Mouse (Mus musculus): ENCODE measurements at regions not wholly inside any gene's neighbourhood (a gene's known extent, or its start where the extent isn't known, plus 50 kb on each side); places are given as distances from the start of the nearest gene placed in this dataset.

GRCm38 (mm10) chr7:135961026-135961425, 244.9 kb upstream of the Mki67 start:
- Histone ChIP-seq H3K9me3 (replicated peaks) (no peaks in the 10 kb centered on the region), H3K27me3 (ENCODE audit: low read depth, poor library complexity, severe bottlenecking) (no peaks in the 10 kb centered on the region), H3K36me3 (no peaks in the 10 kb centered on the region), H3K4me3 (no peak overlapping the region), H3K4me1 (peaks cover 10% of the 10 kb centered on the region), H3K27ac (no peak overlapping the region)
- no peak for DNase-seq (ENCODE audit: low spot score)
- WGBS, result 93% methylated on average over 8 of the region's 8 CpGs

GRCm38 (mm10) chr7:135965528-135965927, 249.4 kb upstream of the Mki67 start:
- Histone ChIP-seq H3K27me3 (ENCODE audit: low read depth, poor library complexity, severe bottlenecking) (no peaks in the 10 kb centered on the region), H3K4me3 (no peak overlapping the region), H3K9me3 (replicated peaks) (no peaks in the 10 kb centered on the region), H3K36me3 (no peaks in the 10 kb centered on the region), H3K27ac (0 out of 2 replicates have a peak overlapping the region, but pooled peaks have one; percentile 3), H3K4me1 (peaks cover 8% of the 10 kb centered on the region; the same call in 1 of the 2 replicates)
- whole genome bisulfite sequencing, result 80% methylated on average over 6 of the region's 6 CpGs
- no peak for DNase-seq (ENCODE audit: low spot score)

- Histone ChIP-seq H3K4me3 (no peak overlapping the region), H3K36me3 (no peaks in the 10 kb centered on the region), H3K27me3 (ENCODE audit: low read depth, poor library complexity, severe bottlenecking) (no peaks in the 10 kb centered on the region), H3K4me1 (peaks cover 8% of the 10 kb centered on the region; the same call in 1 of the 2 replicates), H3K27ac (0 out of 2 replicates have a peak overlapping the region, but pooled peaks have one; percentile 3), H3K9me3 (replicated peaks) (no peaks in the 10 kb centered on the region)
- WGBS, result 65% methylated on average over 4 of the region's 4 CpGs
- DNase-seq (ENCODE audit: low spot score), result no peak
Observed at GRCm38 (mm10) chr7:135966231-135966630, 250.1 kb upstream of the Mki67 start.

GRCm38 (mm10) chr7:135968638-135969037, 252.5 kb upstream of the Mki67 start:
- Histone ChIP-seq H3K27ac (no peak overlapping the region), H3K36me3 (no peaks in the 10 kb centered on the region), H3K9me3 (replicated peaks) (no peaks in the 10 kb centered on the region), H3K4me3 (no peak overlapping the region), H3K4me1 (peaks cover 8% of the 10 kb centered on the region; the same call in 1 of the 2 replicates), H3K27me3 (ENCODE audit: low read depth, poor library complexity, severe bottlenecking) (no peaks in the 10 kb centered on the region)
- no peak for DNase-seq (ENCODE audit: low spot score)
- WGBS, result 75% methylated on average over 8 of the region's 8 CpGs

GRCm38 (mm10) chr7:135986021-135986420, 269.9 kb upstream of the Mki67 start:
- 87% methylated on average over 6 of the region's 6 CpGs for WGBS
- H3K4me1 ChIP-seq, result peaks cover 19% of the 10 kb centered on the region
- no peaks in the 10 kb centered on the region for H3K36me3 ChIP-seq
- H3K27ac ChIP-seq, result no peak overlapping the region
- no peak for DNase-seq (ENCODE audit: low spot score)
- H3K9me3 ChIP-seq (replicated peaks), result no peaks in the 10 kb centered on the region
- H3K4me3 ChIP-seq, result no peak overlapping the region
- H3K27me3 ChIP-seq (ENCODE audit: low read depth, poor library complexity, severe bottlenecking), result 0 out of 2 replicates have a peak, but pooled peaks cover 3% of the 10 kb centered on the region

- Histone ChIP-seq H3K27me3 (ENCODE audit: low read depth, poor library complexity, severe bottlenecking) (peaks cover 13% of the 10 kb centered on the region; the same call in 1 of the 2 replicates), H3K4me3 (no peak overlapping the region), H3K4me1 (peaks cover 18% of the 10 kb centered on the region), H3K27ac (no peak overlapping the region), H3K9me3 (replicated peaks) (no peaks in the 10 kb centered on the region), H3K36me3 (no peaks in the 10 kb centered on the region)
- 71% methylated on average over 6 of the region's 6 CpGs for WGBS
- no peak for DNase-seq (ENCODE audit: low spot score)
Observed at GRCm38 (mm10) chr7:135990321-135990720, 274.2 kb upstream of the Mki67 start.

- Histone ChIP-seq H3K36me3 (no peaks in the 10 kb centered on the region), H3K27ac (peak overlapping the region; percentile 58; the same call in 1 of the 2 replicates), H3K9me3 (replicated peaks) (no peaks in the 10 kb centered on the region), H3K4me3 (no peak overlapping the region), H3K27me3 (ENCODE audit: low read depth, poor library complexity, severe bottlenecking) (peaks cover 22% of the 10 kb centered on the region), H3K4me1 (peaks cover 57% of the 10 kb centered on the region)
- WGBS, result 83% methylated on average over 10 of the region's 10 CpGs
- no peak for DNase-seq (ENCODE audit: low spot score)
Observed at GRCm38 (mm10) chr7:135996896-135997295, 280.7 kb upstream of the Mki67 start.

GRCm38 (mm10) chr7:135997640-135998039, 281.5 kb upstream of the Mki67 start:
- H3K27ac ChIP-seq, result peak overlapping the region; percentile 59; the same call in 1 of the 2 replicates
- WGBS, result 28% methylated on average over 3 of the region's 3 CpGs
- peak; percentile 48 for DNase-seq (ENCODE audit: low spot score)

GRCm38 (mm10) chr7:136002382-136002781, 286.2 kb upstream of the Mki67 start:
- H3K4me3 ChIP-seq, result 0 out of 2 replicates have a peak overlapping the region, but pooled peaks have one; percentile 24
- peak; percentile 60 for DNase-seq (ENCODE audit: low spot score)
- H3K27ac ChIP-seq, result peak overlapping the region; percentile 80
- H3K36me3 ChIP-seq, result no peaks in the 10 kb centered on the region
- peaks cover 74% of the 10 kb centered on the region for H3K4me1 ChIP-seq
- H3K27me3 ChIP-seq (ENCODE audit: low read depth, poor library complexity, severe bottlenecking), result peaks cover 40% of the 10 kb centered on the region
- WGBS, result 23% methylated on average over 8 of the region's 8 CpGs
- H3K9me3 ChIP-seq (replicated peaks), result no peaks in the 10 kb centered on the region

More at GRCm38 (mm10) chr7:135997640-135998039, 281.5 kb upstream of the Mki67 start:
- Histone ChIP-seq H3K9me3 (replicated peaks) (no peaks in the 10 kb centered on the region), H3K4me3 (no peak overlapping the region), H3K36me3 (no peaks in the 10 kb centered on the region), H3K4me1 (peaks cover 64% of the 10 kb centered on the region), H3K27me3 (ENCODE audit: low read depth, poor library complexity, severe bottlenecking) (peaks cover 20% of the 10 kb centered on the region)

- no peak for DNase-seq (ENCODE audit: low spot score)
- H3K27ac ChIP-seq, result peak overlapping the region; percentile 80
- peaks cover 49% of the 10 kb centered on the region for H3K27me3 ChIP-seq (ENCODE audit: low read depth, poor library complexity, severe bottlenecking)
- H3K36me3 ChIP-seq, result no peaks in the 10 kb centered on the region
- WGBS, result 93% methylated on average over 2 of the region's 2 CpGs
- H3K4me1 ChIP-seq, result peaks cover 74% of the 10 kb centered on the region
- H3K4me3 ChIP-seq, result 0 out of 2 replicates have a peak overlapping the region, but pooled peaks have one; percentile 24
- no peaks in the 10 kb centered on the region for H3K9me3 ChIP-seq (replicated peaks)
Observed at GRCm38 (mm10) chr7:136003291-136003690, 287.1 kb upstream of the Mki67 start.

- Histone ChIP-seq H3K27me3 (ENCODE audit: low read depth, poor library complexity, severe bottlenecking) (peaks cover 64% of the 10 kb centered on the region), H3K4me3 (peak overlapping the region; percentile 38), H3K36me3 (no peaks in the 10 kb centered on the region), H3K4me1 (peaks cover 40% of the 10 kb centered on the region), H3K27ac (peak overlapping the region; percentile 57; the same call in 1 of the 2 replicates), H3K9me3 (replicated peaks) (no peaks in the 10 kb centered on the region)
- 13% methylated on average over 23 of the region's 23 CpGs for whole genome bisulfite sequencing
- DNase-seq (ENCODE audit: low spot score), result peak; percentile 49
Observed at GRCm38 (mm10) chr7:136007796-136008455, 291.8 kb upstream of the Mki67 start.

- H3K27ac ChIP-seq, result peak overlapping the region; percentile 57; the same call in 1 of the 2 replicates
- 41% methylated on average over 6 of the region's 6 CpGs for WGBS
- no peaks in the 10 kb centered on the region for H3K9me3 ChIP-seq (replicated peaks)
- no peaks in the 10 kb centered on the region for H3K36me3 ChIP-seq
- peaks cover 34% of the 10 kb centered on the region for H3K4me1 ChIP-seq
- H3K4me3 ChIP-seq, result peak overlapping the region; percentile 38
- H3K27me3 ChIP-seq (ENCODE audit: low read depth, poor library complexity, severe bottlenecking), result peaks cover 64% of the 10 kb centered on the region
- no peak for DNase-seq (ENCODE audit: low spot score)
Observed at GRCm38 (mm10) chr7:136008486-136008885, 292.3 kb upstream of the Mki67 start.

- Histone ChIP-seq H3K27ac (no peak overlapping the region), H3K4me1 (peaks cover 22% of the 10 kb centered on the region), H3K9me3 (replicated peaks) (no peaks in the 10 kb centered on the region), H3K4me3 (no peak overlapping the region), H3K36me3 (no peaks in the 10 kb centered on the region), H3K27me3 (ENCODE audit: low read depth, poor library complexity, severe bottlenecking) (peaks cover 65% of the 10 kb centered on the region)
- 54% methylated on average over 7 of the region's 7 CpGs for WGBS
- DNase-seq (ENCODE audit: low spot score), result peak; percentile 59
Observed at GRCm38 (mm10) chr7:136010013-136010412, 293.9 kb upstream of the Mki67 start.

All from limb, embryonic 10.5 days (tissue).